Mouse (Mus musculus): ENCODE measurements around the gene 1700017B05Rik. TPM values are rescaled to one million over a fixed set of nuclear protein-coding genes. Genes with fewer than 3 reads are reported as not detected.

1700017B05Rik gene
- polyA plus RNA-seq, 1 experiment from 2014 or later: 25.5 TPM

GRCm38 (mm10) chr9:57241111-57241510 lies 21.3 kb downstream of the 1700017B05Rik start:
- no peak overlapping the region for H3K4me3 ChIP-seq (ENCODE audit: low read length)
- H3K36me3 ChIP-seq (ENCODE audit: control insufficient read depth, insufficient read depth, low read length): no peaks in the 10 kb centered on the region
- no peaks in the 10 kb centered on the region for H3K27me3 ChIP-seq (replicated peaks; ENCODE audit: control insufficient read depth, insufficient read depth, low read length)
- no peak overlapping the region for H3K4me2 ChIP-seq (ENCODE audit: low read depth, low read length)
- no peaks in the 10 kb centered on the region for H3K4me1 ChIP-seq (ENCODE audit: control insufficient read depth, insufficient read depth, low read length)
- no peak overlapping the region for H3K9ac ChIP-seq (ENCODE audit: low read depth, low read length)
- no peak overlapping the region for H3K27ac ChIP-seq (ENCODE audit: low read length)
- WGBS: 85% methylated on average over 5 of the region's 5 CpGs
- H3K9me3 ChIP-seq (ENCODE audit: control insufficient read depth, low read length): no peaks in the 10 kb centered on the region
- no peak for ATAC-seq

- Histone ChIP-seq H3K27me3 (replicated peaks; ENCODE audit: control insufficient read depth, insufficient read depth, low read length) (no peaks in the 10 kb centered on the region), H3K4me3 (ENCODE audit: low read length) (no peak overlapping the region), H3K9me3 (ENCODE audit: control insufficient read depth, low read length) (no peaks in the 10 kb centered on the region), H3K27ac (ENCODE audit: low read length) (no peak overlapping the region), H3K4me1 (ENCODE audit: control insufficient read depth, insufficient read depth, low read length) (no peaks in the 10 kb centered on the region), H3K4me2 (ENCODE audit: low read depth, low read length) (no peak overlapping the region), H3K9ac (ENCODE audit: low read depth, low read length) (no peak overlapping the region), H3K36me3 (ENCODE audit: control insufficient read depth, insufficient read depth, low read length) (no peaks in the 10 kb centered on the region)
- WGBS: 86% methylated on average over 2 of the region's 2 CpGs
- no peak for ATAC-seq
Measured at GRCm38 (mm10) chr9:57238220-57238619, 24.2 kb downstream of the 1700017B05Rik start.

GRCm38 (mm10) chr9:57237705-57238104 lies 24.7 kb downstream of the 1700017B05Rik start:
- H3K27ac ChIP-seq (ENCODE audit: low read length): no peak overlapping the region
- no peaks in the 10 kb centered on the region for H3K4me1 ChIP-seq (ENCODE audit: control insufficient read depth, insufficient read depth, low read length)
- H3K27me3 ChIP-seq (replicated peaks; ENCODE audit: control insufficient read depth, insufficient read depth, low read length): no peaks in the 10 kb centered on the region
- ATAC-seq: no peak
- no peaks in the 10 kb centered on the region for H3K36me3 ChIP-seq (ENCODE audit: control insufficient read depth, insufficient read depth, low read length)
- no peak overlapping the region for H3K4me2 ChIP-seq (ENCODE audit: low read depth, low read length)
- WGBS: 80% methylated on average over 5 of the region's 5 CpGs
- no peaks in the 10 kb centered on the region for H3K9me3 ChIP-seq (ENCODE audit: control insufficient read depth, low read length)
- no peak overlapping the region for H3K9ac ChIP-seq (ENCODE audit: low read depth, low read length)
- H3K4me3 ChIP-seq (ENCODE audit: low read length): no peak overlapping the region

GRCm38 (mm10) chr9:57236256-57236655 lies 26.2 kb downstream of the 1700017B05Rik start, which contains the start of gene Trcg1:
TSS of gene Trcg1 (plus strand) at chr9:57236556.
- no peak for ATAC-seq
- Histone ChIP-seq H3K4me2 (ENCODE audit: low read depth, low read length) (no peak within 1 kb of the TSS), H3K36me3 (ENCODE audit: control insufficient read depth, insufficient read depth, low read length) (no peaks in the 10 kb centered on the region), H3K27ac (ENCODE audit: low read length) (no peak within 1 kb of the TSS), H3K27me3 (replicated peaks; ENCODE audit: control insufficient read depth, insufficient read depth, low read length) (no peaks in the 10 kb centered on the region), H3K9ac (ENCODE audit: low read depth, low read length) (no peak within 1 kb of the TSS), H3K4me3 (ENCODE audit: low read length) (no peak within 1 kb of the TSS), H3K9me3 (ENCODE audit: control insufficient read depth, low read length) (no peaks in the 10 kb centered on the region), H3K4me1 (ENCODE audit: control insufficient read depth, insufficient read depth, low read length) (no peaks in the 10 kb centered on the region)
- WGBS: 88% methylated on average over 2 of the region's 2 CpGs

- Histone ChIP-seq H3K36me3 (ENCODE audit: control insufficient read depth, insufficient read depth, low read length) (no peaks in the 10 kb centered on the region), H3K27ac (ENCODE audit: low read length) (no peak overlapping the region), H3K4me2 (ENCODE audit: low read depth, low read length) (no peak overlapping the region), H3K27me3 (replicated peaks; ENCODE audit: control insufficient read depth, insufficient read depth, low read length) (no peaks in the 10 kb centered on the region), H3K9me3 (ENCODE audit: control insufficient read depth, low read length) (no peaks in the 10 kb centered on the region), H3K9ac (ENCODE audit: low read depth, low read length) (no peak overlapping the region), H3K4me3 (ENCODE audit: low read length) (no peak overlapping the region), H3K4me1 (ENCODE audit: control insufficient read depth, insufficient read depth, low read length) (no peaks in the 10 kb centered on the region)
- no peak for ATAC-seq
- WGBS: 83% methylated on average over 3 of the region's 3 CpGs
Measured at GRCm38 (mm10) chr9:57233767-57234166, 28.6 kb downstream of the 1700017B05Rik start.

- Histone ChIP-seq H3K9me3 (ENCODE audit: control insufficient read depth, low read length) (no peaks in the 10 kb centered on the region), H3K27me3 (replicated peaks; ENCODE audit: control insufficient read depth, insufficient read depth, low read length) (no peaks in the 10 kb centered on the region), H3K27ac (ENCODE audit: low read length) (no peak overlapping the region), H3K4me3 (ENCODE audit: low read length) (no peak overlapping the region), H3K4me2 (ENCODE audit: low read depth, low read length) (no peak overlapping the region), H3K9ac (ENCODE audit: low read depth, low read length) (no peak overlapping the region), H3K36me3 (ENCODE audit: control insufficient read depth, insufficient read depth, low read length) (no peaks in the 10 kb centered on the region), H3K4me1 (ENCODE audit: control insufficient read depth, insufficient read depth, low read length) (no peaks in the 10 kb centered on the region)
- no peak for ATAC-seq
- WGBS: 68% methylated on average over 6 of the region's 6 CpGs
Measured at GRCm38 (mm10) chr9:57233142-57233541, 29.3 kb downstream of the 1700017B05Rik start.

GRCm38 (mm10) chr9:57232341-57232940 lies 30.0 kb downstream of the 1700017B05Rik start:
- ATAC-seq: no peak
- Histone ChIP-seq H3K27me3 (replicated peaks; ENCODE audit: control insufficient read depth, insufficient read depth, low read length) (no peaks in the 10 kb centered on the region), H3K9me3 (ENCODE audit: control insufficient read depth, low read length) (no peaks in the 10 kb centered on the region), H3K27ac (ENCODE audit: low read length) (no peak overlapping the region), H3K4me1 (ENCODE audit: control insufficient read depth, insufficient read depth, low read length) (no peaks in the 10 kb centered on the region), H3K4me2 (ENCODE audit: low read depth, low read length) (no peak overlapping the region), H3K36me3 (ENCODE audit: control insufficient read depth, insufficient read depth, low read length) (no peaks in the 10 kb centered on the region), H3K4me3 (ENCODE audit: low read length) (no peak overlapping the region), H3K9ac (ENCODE audit: low read depth, low read length) (no peak overlapping the region)
- WGBS: 90% methylated on average over 5 of the region's 5 CpGs

- no peaks in the 10 kb centered on the region for H3K36me3 ChIP-seq (ENCODE audit: control insufficient read depth, insufficient read depth, low read length)
- no peak for ATAC-seq
- H3K4me1 ChIP-seq (ENCODE audit: control insufficient read depth, insufficient read depth, low read length): no peaks in the 10 kb centered on the region
- no peaks in the 10 kb centered on the region for H3K9me3 ChIP-seq (ENCODE audit: control insufficient read depth, low read length)
- no peak overlapping the region for H3K4me2 ChIP-seq (ENCODE audit: low read depth, low read length)
- no peaks in the 10 kb centered on the region for H3K27me3 ChIP-seq (replicated peaks; ENCODE audit: control insufficient read depth, insufficient read depth, low read length)
- no peak overlapping the region for H3K9ac ChIP-seq (ENCODE audit: low read depth, low read length)
- WGBS: 76% methylated on average over 8 of the region's 8 CpGs
- no peak overlapping the region for H3K4me3 ChIP-seq (ENCODE audit: low read length)
- H3K27ac ChIP-seq (ENCODE audit: low read length): no peak overlapping the region
Measured at GRCm38 (mm10) chr9:57231536-57232255, 30.7 kb downstream of the 1700017B05Rik start.

GRCm38 (mm10) chr9:57230146-57230783 lies 32.1 kb downstream of the 1700017B05Rik start:
- H3K27ac ChIP-seq (ENCODE audit: low read length): no peak overlapping the region

More at GRCm38 (mm10) chr9:57230146-57230783, 32.1 kb downstream of the 1700017B05Rik start:
- Histone ChIP-seq H3K9me3 (ENCODE audit: control insufficient read depth, low read length) (no peaks in the 10 kb centered on the region), H3K4me2 (ENCODE audit: low read depth, low read length) (no peak overlapping the region), H3K9ac (ENCODE audit: low read depth, low read length) (no peak overlapping the region), H3K4me3 (ENCODE audit: low read length) (no peak overlapping the region), H3K27me3 (replicated peaks; ENCODE audit: control insufficient read depth, insufficient read depth, low read length) (no peaks in the 10 kb centered on the region), H3K36me3 (ENCODE audit: control insufficient read depth, insufficient read depth, low read length) (no peaks in the 10 kb centered on the region), H3K4me1 (ENCODE audit: control insufficient read depth, insufficient read depth, low read length) (no peaks in the 10 kb centered on the region)
- no peak for ATAC-seq
- WGBS: 62% methylated on average over 9 of the region's 9 CpGs
